Mouse (Mus musculus): ENCODE results near the gene Clstn3.
"Not testable (repeated sequence)": the region's sequence is repeated elsewhere in the genome, so short reads cannot be mapped to it uniquely, and the experiment has no call there.

Gene Clstn3

DNA sequence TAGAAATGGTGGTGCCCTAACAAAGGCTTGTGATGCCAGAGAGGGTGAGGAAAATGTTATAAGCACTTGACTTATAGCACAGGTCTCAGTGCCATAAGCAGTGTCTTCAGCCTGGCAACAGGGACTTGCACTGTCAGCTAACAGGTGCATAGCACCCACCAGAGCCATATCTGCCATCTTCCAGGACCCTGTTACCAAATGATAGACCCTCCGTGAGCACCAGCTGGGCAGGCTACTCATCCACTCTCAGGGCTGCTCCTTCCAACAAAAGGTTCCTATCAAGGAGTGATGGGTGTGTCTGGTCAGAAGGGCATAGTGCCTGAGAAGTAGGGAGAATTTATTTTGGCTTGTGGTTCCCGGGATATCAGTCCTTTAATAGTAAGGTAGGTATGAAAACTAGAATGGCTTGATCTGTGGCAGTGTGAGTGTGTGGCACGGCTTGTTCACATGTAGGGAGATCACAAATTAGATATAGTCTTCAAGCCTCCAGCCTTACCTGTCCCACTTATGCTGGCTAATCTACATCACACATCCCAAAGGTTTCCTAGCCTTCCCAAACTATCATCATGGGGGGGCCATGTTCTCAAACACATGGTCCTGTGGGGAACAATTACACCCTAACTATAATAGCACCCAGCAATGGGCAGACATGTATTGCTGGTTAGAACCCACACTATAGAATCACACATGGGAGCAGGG lies 14.4 kb upstream of the Clstn3 start:
- DNase-seq = no peak

- DNase-seq = no peak
Observed at GRCm38 (mm10) chr6:124477922-124478651, 13.5 kb upstream of the Clstn3 start.

DNA sequence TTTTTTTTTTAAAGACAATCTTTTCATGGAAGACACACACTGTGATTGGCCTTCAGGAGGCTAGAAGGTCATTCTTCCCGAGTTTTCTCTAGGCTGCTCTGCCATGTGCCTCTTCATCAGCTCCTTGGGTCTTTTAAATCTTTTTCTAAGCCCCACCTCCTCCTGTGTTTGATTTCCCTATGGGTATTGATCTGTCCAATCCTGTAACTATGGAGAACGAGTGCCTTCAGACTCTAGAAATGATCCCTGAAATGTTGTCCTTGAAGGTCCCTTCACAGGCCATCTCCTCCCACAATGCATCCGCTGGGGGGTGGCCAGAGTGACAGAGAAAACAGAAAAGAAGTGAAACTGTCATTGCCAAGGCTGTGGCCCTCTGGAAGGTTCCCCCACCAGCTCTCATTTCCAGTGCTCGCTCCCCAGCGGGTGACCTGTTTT lies 12.6 kb upstream of the Clstn3 start:
- DNase-seq = no peak

GRCm38 (mm10) chr6:124476796-124477195 lies 12.2 kb upstream of the Clstn3 start:
- no peak for DNase-seq

- no peak for DNase-seq
Observed at GRCm38 (mm10) chr6:124476216-124476615, 11.6 kb upstream of the Clstn3 start.

- not testable (repeated sequence) for DNase-seq
Observed at GRCm38 (mm10) chr6:124475335-124476075, 10.9 kb upstream of the Clstn3 start.

GRCm38 (mm10) chr6:124474621-124475020 lies 10.0 kb upstream of the Clstn3 start:
- no peak for DNase-seq

DNA sequence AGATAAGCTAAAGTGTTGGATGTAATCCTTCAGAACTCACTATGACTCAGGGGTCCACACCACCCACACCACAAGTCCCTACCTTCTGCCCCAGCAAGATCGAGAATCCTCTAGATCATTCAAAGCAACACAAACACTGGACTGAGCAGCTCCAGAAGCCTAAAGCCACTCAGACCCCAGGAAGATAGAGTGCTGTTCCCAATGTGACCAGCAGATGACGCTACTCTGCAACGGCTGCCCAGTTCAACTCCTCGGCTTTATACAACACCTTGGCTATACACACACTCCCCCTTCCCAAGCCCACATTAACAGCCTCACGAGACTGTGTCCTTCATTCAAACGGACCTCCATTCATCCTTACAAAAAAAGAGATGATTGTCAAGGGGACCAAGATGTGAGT lies 8.2 kb upstream of the Clstn3 start:
- peak; percentile 74 to 83 for DNase-seq

GRCm38 (mm10) chr6:124471783-124472638 lies 7.4 kb upstream of the Clstn3 start:
- not testable (repeated sequence) for DNase-seq

- DNase-seq = no peak
Observed at GRCm38 (mm10) chr6:124471121-124471520, 6.5 kb upstream of the Clstn3 start.

DNA sequence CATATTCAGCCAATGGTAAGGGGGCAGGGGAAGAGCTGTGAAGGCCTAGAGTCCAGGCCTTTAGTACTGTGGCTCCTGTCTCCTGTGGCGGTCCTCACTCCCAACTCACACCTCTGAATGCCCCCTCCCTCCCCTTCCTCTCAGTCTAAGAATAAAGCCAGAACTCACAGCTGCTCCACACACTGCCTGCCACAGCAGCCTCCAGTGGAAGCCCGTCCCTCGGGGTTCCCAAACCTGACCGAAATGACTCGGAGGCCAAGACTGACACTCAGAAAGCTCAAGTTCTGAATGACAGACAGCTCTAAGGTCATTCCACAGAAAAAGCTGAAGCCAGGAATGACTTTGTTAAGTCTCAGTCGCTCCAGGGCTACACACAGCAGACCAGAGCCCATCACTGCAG lies 1.1 kb upstream of the Clstn3 start:
- peak in 1 of 2 experiments; percentile 29 for DNase-seq

DNA sequence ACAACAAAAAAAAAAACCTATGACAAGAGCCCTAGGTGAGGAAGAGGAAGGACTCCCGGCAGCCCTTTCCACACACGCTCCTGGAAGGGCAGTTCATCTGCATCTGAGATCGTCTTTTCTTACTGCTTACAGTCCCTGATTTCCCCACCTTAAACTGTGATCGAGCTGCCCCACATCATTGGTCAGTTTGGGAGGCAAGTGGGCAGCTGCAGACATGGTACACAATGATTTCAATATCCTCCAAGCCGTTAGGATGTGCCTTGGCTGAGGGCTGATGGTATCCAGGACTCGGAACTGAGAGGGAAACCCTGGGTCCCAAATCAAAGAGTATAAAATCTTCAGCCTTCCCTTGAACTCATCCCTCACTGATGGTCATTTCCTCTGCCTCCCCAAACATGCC lies 705 bp upstream of the Clstn3 start:
- DNase-seq = no peak

- peak; percentile 61 to 68 for DNase-seq
Observed at GRCm38 (mm10) chr6:124463881-124464291, 708 bp downstream of the Clstn3 start.

DNA sequence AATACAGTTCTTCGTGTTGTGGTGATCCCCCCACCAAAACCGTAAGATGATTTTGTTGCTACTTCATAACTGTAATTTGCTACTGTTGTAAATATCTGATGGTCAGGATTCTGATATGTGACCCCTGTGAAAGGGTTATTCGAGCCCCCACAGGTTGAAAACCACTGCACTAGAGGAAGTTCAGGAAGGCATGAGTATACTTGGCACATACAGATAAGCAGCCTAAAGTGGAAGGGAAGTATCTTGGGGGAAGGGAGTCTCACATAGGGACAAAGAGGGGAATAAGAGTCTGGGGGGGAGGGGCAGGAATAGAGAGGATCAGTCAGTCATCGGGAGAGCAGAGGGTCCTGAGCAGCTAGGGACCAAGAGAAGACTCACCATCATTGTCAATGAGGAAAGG lies 5.2 kb downstream of the Clstn3 start:
- DNase-seq = no peak

DNA sequence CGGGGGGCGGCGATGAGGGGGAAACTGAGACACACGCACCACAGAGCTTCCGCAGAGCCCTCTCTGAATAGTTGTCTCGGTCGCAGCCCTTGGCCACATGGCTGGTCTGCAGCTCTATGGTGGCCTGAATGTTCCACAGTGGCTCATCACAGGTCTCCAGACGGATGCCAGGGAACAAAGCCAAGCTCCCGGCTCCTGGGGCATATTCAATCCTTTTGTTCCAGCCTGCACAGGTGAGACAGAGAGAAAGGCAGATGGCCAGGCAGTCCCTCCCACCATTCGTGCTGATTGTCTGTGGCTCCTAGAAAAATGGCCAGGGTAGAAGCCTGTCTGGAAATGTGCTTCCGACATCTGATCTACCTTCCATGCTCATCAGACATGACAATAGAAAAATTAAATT lies 6.1 kb downstream of the Clstn3 start:
- DNase-seq = peak; percentile 90 to 91

- no peak for DNase-seq
Observed at GRCm38 (mm10) chr6:124457827-124458226, 6.8 kb downstream of the Clstn3 start.

GRCm38 (mm10) chr6:124456243-124456642 lies 8.4 kb downstream of the Clstn3 start:
- DNase-seq = no peak

- peak in 1 of 2 experiments; percentile 31 for DNase-seq
Observed at GRCm38 (mm10) chr6:124453756-124454155, 10.8 kb downstream of the Clstn3 start.

DNA sequence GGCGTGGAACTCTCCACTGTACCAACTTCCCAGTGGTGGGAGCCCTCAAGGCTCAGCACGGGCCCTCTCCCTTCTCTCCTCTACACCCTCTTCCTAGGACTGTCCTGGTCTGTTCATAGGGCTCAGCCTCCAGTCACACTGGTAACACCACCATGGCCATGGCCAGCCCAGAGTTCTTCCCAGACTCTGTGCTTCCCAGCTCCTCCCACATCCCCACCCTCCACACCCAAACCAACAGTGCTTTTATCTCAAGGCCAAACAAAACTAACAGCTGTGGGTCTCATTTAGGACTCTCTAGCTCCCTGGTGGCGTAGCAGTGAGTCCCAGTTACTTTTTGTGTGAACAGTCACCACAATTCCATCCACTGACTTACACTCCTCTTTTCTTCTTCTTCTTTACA lies 12.6 kb downstream of the Clstn3 start:
- no peak for DNase-seq

DNA sequence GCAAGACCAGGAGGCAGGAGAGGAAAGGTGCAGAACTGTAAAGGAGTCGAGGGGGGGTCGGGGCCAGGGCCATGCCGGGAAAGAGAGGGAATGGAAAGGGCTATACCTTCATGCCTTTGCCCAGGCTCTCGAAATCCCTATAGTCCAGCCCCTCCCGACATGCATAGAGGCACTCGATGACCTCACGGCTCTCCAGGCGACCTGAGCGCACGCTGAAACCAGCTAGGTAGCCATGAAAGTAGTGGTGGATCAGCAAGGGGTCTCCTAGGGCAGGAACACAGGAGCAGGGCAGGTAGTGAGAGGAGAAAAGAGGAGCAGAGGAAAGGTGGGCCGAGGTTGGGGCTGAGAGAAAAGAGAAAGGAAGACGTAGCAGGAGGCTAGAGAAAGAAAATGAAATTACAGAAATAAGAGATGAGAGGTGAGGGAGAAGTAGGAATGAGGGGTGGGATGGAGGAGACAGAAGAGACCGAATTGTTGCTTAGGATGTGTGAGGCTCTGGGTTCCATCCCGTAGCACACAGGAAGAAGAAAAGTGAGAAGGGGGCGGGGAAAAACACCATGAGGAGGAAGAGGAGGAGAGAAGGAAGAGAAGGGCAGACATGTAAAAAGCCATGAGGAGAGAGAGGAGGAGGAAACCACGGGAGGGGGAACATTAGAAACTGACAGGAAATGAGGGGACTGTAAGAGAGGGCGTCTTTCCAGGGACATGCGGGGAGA lies 14.8 kb downstream of the Clstn3 start:
- no peak for DNase-seq

DNA sequence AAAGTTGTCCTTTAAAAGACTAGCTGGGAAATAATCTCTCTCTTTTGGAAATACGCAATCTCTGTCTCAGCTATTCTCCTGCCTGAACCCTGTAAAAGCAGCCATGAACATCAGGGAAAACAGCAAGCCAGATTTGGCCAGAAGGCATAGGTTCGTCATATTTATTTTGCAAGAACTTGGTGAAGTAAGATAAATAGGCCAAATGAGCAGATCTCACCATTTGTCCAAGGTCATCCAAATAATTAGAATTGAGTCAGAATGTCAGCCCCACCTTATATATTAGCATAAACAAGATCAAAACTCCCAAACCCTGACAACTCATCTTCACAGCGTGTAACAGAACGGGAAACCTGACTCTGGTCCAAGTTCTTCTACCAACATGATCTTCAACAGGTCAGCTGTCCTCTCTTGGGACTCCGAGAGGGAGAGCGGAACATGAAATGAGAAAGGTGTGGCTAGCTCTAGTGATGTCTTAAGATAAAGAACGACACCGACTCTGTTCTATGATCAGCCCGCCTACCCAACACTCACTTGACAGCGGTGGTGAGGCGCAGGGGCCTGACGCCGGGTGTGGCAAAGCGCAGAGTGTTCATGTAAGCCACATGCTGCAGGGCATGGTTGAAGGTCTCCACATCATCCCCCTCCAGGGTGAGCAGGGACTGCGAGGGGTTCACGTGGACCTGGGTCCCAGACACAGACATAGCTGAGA lies 15.5 kb downstream of the Clstn3 start:
- DNase-seq = no peak

Measured in cerebellum, postnatal 10 days (tissue).